In genomic region chr1:160840618-160841017, GRCm38 (mm10) we compare ENCODE assay signal across 15 mouse cellular contexts.
"Had no signal": no experiment of that assay in that cellular context is flagged by ENCODE, and none has a peak within 500 bp of the region (broad histone marks: within the 10 kb centered on the region; RNA-seq: fewer than 3 reads in every experiment).

No protein-coding gene starts in this region.

- H3K27me3 ChIP-seq: megakaryocyte, embryonic 14.5 days; midbrain, embryonic 13.5 days; midbrain, embryonic 15.5 days; neural tube, embryonic 13.5 days; neural tube, embryonic 15.5 days; stomach, embryonic 15.5 days had no signal

- H3K4me2 ChIP-seq: lung, embryonic 14.5 days; midbrain, embryonic 11.5 days; midbrain, embryonic 13.5 days; midbrain, embryonic 15.5 days; neural tube, embryonic 13.5 days; neural tube, embryonic 15.5 days; stomach, embryonic 15.5 days had no signal

- H3K4me3 ChIP-seq: megakaryocyte, embryonic 14.5 days; midbrain, embryonic 13.5 days; midbrain, embryonic 15.5 days; neural tube, embryonic 13.5 days; neural tube, embryonic 15.5 days; stomach, embryonic 15.5 days had no signal

- H3K36me3 ChIP-seq: midbrain, embryonic 13.5 days; midbrain, embryonic 15.5 days; neural tube, embryonic 13.5 days; neural tube, embryonic 15.5 days; stomach, embryonic 15.5 days had no signal

- DNase-seq: lung, adult 18-20 months; lung, embryonic 14.5 days; lung, postnatal 10 days; lung, postnatal 36 days; right cerebral cortex, postnatal 14 days; thymus, adult 2 months; thymus, postnatal 25 days; thymus, postnatal 4 days had no signal
